Mouse (Mus musculus) kidney, adult 9 months (tissue): Measurements from ENCODE around the gene AC134908.4.

ENCODE experiments used
- DNase-seq: peaks from one replicate; pipeline ENCODE4 v3.0.0; 2022

The AC134908.4 gene

DNA sequence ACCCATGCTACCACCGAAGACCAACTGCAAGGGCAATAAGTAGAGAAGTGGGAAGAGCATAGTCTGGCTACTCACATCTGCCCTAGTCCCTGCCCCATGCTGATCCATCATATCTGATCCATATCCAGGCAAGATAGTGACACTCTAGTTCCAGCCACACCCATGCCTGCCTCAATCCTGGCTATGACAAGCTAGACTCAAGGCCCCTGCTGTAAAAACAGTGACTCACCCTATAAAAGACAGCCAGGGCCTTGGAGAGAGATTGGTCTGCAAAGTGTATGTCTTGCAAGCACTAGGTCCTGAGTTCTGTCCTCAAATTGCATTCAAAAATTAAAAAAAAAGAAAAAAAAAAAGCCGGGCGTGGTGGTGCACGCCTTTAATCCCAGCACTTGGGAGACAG is 11.0 kb upstream of the AC134908.4 start:
- no peak for DNase-seq

DNA sequence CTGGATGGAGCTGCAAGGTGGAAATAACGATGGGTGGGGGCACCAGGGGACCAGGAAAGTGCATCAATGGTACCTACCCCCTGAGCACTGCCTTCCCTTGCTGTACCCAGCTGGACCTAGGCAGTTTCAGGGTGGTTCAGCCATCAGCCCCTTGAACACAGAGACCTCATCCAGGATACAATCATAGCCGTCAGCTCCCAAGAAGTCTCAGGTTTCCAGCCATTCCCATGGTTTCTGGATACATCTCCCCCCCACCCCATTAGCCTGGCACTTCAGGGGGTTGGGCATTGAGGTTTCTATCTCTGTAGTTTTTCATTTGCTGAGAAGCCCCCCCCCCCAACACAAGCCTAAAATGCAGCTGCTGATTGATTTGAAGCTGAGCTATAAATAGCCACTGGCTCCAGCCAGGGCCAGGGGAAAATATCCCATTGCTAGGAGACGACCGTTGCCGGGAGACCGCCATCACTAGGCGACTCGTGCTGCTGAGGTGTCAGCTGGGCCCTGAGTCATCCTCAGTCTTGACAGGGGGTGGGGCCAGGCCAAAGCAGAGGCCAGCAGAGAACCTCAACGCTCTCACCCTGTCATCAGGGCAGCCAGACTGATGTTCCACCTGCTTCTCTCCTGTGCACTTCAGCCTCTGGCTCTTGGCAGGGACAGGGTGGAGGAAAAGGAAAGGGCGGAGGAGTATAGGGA is 7.5 kb upstream of the AC134908.4 start:
- DNase-seq, result no peak

DNA sequence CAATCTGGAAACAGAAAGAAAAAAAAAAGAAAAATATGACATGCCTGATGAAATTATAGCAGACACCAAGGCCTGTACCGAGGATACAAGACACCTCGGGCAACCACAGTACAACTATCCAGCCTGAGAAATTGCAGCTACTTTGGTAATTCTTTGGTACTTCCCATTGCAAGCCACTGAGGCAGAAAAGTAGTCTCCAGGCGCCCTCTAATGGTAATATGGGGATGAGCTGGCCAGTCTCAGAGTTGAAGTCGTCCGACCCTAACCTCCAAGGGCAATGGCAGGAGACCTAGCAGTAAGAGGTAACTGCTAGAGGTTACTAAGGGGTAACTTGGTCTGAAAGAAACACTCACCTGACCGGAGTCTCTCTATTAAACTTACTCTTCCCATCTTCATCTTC is 5.6 kb upstream of the AC134908.4 start:
- peak; percentile 90 for DNase-seq

DNA sequence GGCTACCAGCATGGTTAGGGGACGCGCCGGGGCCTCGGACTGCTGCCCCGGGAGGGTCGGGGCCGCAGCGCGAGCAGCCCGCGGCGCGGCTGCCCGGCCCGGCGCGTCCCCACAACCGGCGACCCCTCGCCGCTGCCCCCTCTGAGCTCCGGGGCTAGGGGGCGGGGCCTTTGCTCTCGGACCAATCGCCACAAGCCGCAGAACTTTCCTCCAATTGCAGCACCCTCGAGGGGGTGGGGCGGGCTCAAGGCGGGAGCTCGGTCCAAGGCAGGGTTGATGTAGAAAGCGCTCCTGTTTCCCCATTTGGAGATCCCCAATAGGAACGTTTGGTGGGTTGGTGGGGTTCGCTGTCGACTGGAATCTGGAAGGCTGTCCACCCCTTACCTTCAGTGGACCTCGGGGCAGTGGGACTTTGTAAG is 1.5 kb upstream of the AC134908.4 start, which contains the start of gene Metrn:
TSS of gene Metrn (minus strand) at position 186 of the 419 bp plus-strand sequence.
- peak; percentile 85 for DNase-seq

DNA sequence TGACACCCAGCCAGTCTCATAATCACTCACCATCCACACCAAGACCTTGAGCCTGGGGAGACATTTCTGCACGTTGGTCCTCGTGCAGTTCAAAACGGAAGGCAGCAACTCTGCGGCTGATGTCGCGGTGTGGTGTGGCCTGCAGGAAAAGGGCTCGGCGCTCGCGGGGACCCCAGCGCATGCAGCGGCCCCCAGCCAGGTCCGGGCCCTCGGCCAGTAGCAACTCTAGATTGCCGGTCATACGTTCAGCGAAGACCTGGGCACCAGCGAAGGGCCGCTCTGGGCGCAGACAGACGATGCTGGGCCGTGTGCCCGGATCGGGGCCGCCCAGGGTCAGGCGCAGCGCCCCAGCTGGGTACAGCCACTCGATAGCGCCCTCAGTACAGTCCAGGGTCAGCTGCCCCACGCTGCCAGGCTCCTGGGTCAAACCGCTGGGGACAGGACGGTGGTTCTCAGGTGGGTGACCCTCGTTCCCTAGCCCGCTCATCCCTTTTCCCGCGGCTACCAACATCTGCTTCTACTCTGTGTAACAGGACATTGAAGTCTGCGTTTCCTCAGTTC is 832 bp upstream of the AC134908.4 start:
- DNase-seq, result no peak

DNA sequence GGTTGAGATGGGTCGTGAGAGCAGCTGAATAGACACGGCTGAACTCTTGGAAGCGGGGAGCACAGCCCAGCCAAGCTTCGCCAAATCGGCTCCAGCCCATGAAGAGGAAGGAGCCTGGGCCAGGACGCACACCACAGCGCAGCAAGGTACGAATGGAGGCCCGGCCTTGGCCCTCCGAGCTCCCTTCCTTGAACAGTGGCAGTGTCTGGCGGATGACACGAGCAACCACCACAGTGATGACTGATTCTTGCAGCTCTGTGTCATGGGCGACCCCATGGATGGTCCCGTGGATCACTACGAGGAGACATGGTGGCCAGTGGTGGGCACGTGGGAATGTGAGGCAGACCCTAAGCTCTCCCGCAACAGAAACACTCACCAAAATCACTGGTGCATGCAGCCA is 461 bp downstream of the AC134908.4 start:
- no peak for DNase-seq

DNA sequence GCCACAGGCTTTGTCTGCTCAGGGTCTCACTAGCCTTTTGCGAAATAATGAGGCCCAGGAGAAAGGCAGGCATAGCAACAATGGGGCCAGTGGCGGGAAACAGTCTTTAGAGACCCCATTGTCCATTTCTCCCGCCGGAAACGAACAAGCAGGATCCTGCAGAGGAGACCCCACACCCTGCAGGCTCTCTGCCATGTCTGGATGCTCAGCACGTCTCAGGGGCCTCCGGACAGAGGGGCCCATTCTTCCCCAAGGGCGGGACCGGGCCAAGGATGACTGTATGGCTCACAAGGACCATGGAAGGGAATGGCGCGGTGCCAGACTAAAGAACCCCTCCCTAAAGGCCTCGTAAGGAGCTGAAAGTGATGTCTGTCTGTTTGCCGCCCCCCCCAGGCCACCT is 1.3 kb downstream of the AC134908.4 start:
- DNase-seq, result no peak

DNA sequence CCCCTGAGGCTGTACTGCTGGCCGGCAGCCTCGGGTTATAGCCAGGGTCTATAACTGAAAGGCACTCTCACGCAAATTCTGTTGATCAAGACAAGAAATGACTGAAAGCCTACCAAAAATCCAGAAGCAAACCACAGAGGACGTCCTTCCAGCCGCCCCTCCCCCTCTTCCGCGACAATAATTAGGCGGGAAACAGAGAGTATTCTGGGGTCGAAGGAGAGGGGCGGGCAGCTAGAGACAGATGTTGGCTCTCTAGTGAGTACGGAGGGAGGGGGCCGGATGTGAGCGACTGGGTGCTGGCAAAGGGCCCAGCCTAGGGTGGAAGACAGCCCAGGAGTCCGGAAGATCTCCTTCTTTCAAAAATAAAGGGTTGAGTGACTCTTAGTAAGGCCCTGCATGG is 2.8 kb downstream of the AC134908.4 start, which contains the start of gene Fam173a:
TSS of gene Fam173a (minus strand) at position 287 of the 400 bp plus-strand sequence.
- DNase-seq, result peak; percentile 82

DNA sequence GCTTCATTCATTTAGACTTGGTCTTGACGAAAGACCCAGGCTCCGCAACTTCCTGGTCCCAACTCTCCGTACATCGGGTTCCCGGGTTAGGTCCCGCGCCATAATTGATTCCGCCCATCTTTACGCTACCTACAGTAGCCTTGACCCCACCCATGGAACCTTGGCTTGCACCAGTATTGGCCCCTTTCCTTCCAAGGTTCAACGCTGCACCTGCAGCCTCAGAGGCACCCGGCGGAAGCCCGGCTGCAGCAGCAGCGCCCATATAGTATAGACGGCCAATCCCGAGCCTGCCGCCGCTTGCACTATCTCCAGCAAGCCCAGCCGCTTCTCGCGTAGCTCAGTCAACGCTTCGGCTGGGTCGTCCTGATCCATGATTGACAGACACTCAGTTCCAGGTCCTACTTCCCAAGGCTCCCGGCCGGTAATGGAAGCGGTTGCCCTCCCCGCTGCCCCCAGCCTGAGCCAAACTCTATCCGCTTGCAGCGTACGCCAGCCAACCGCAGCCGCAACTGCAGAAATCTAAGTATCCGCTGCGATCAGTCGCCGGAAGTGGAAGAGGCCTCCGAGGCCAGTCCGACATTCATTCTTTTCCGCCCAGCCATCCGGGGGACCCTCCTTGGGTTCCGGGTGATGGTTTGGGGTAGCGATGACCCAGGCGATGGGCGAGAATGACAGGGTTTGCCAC is 3.5 kb downstream of the AC134908.4 start:
- DNase-seq, result peak; percentile 81

DNA sequence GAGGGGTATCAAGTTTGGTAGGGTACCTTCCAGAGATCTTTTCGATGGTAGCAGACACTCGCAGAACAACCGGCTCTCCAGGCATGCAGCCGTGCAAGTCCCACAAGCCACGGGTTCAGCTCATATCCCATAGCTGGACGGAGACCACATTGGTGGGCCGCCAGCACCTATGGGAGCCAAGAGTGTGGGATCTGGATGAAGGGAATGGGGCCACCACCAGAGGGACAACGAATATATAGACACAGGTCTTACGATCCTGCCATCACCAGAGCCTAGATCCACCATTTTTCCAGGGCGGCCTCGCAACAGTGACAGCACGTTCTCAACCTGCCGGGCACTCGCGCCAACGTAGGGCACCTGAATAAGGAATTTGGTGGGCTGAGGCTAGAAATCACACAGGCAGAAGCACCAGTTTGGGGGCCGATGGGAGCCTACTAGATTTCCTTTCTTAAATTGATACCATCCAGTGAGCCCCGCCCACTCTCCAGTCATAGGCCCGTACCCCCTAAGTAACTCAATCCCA is 4.1 kb downstream of the AC134908.4 start:
- no peak for DNase-seq

DNA sequence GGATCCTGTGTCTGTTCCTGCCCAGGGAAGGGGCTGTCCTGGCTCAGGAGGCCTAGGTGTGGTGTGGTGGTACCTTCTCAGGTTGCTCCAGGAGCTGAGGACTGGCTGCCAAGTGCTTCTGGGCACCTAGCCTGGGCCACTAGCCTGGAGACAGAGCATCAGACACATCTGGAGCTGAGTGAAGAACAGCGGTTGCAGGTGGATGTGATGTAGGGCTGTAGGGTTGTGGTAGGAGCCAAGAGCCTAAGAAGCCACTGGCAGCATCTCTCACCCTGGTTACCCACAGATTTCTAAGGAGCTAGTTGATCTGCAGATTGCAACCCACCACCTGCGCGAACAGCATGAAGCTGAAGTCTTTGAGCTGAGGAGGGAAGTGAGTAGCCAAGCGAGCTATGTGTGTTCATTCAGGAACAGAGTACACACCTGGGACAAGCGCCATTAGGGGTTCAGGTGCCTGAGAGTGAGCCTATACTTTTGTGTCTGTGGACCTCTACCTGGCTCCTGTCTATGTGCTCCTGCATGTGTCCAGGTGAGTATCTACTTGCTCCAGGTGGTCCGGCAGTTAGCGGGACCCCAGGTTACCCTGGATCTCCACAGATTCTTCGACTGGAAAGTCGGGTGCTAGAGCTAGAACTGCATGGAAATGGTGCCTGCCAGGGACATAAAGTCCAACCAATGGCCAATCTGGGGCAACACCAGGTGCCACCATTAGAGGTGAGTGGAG is 8.5 kb downstream of the AC134908.4 start:
- no peak for DNase-seq

DNA sequence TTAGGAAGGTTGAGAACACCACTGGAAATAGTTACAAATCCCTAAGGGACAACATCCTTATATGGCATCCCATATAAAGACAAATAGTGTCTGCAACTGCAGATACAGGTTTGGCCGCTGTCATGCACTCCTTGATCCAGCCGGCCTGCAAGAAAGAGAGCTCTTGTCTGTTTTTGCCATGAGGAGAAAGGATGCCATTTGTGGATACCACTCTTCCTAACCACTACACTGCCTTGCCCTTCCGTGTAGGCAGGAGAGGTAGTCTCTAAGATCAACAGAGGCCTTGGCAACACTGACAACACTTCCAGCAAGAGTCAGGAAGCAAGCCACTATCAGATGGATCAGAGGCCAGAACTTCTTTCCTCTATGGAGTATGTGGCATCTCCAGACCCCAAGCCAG is 9.2 kb downstream of the AC134908.4 start, which contains the start of gene Ccdc78:
TSS of gene Ccdc78 (plus strand) at position 301 of the 400 bp plus-strand sequence.
- DNase-seq, result no peak

DNA sequence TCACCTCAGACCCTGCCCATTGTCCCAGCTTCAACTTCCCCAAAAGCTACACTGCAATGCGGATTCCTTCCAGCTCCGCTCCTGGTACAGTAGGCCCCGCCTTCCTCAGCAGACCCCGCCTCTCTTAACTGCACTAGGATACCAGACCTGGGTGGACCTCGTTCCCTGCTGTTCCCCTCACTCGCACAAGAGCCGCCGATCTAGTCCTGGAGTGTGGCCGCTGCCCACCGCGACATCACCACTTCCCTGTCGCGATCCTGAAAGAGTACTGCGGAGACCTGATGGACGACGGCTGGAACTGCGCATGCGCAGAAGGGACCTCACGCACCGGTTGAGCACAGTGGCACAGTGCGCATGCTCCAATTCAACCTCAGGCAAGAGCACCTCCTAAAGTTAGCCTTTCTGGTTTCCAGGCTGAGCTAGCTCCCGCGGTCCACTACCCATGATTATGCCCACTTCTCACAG is 10.1 kb downstream of the AC134908.4 start, which contains the start of gene Haghl:
TSS of gene Haghl (minus strand) at position 393 of the 465 bp plus-strand sequence.
- peak; percentile 98 for DNase-seq

DNA sequence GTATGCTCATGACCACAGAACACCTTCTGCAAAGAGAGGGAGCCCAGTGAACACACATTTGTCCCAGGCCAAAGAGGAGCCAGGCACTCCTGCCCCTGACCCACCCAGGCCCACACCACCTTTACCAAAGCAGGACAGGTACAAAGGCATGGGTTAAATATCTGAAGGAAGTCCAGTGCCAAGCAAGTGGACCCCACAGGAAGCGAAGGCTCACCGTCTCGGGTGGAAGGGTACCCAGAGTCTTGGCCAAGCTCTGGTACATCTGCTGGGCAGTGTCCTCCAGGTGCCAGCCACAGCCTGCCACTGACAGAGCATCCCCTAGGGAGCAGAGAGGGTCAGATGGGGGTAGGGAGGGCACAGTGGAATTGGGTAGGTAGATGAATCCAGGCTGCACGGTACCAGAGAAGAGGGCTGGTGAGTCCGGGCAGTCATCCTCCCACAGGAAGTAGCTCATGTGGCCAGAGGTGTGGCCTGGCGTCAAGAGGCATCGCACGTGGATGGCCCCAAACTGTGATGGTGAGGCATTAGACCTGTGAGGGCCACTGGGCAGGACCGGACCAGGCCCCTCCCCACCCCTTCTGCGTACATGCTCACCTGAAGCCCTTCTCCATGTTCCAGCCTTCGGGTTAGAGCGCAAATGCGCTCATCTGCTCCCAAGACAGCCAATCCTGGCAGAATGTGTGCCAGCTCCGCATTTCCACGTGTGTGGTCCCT is 11.4 kb downstream of the AC134908.4 start:
- DNase-seq, result no peak

DNA sequence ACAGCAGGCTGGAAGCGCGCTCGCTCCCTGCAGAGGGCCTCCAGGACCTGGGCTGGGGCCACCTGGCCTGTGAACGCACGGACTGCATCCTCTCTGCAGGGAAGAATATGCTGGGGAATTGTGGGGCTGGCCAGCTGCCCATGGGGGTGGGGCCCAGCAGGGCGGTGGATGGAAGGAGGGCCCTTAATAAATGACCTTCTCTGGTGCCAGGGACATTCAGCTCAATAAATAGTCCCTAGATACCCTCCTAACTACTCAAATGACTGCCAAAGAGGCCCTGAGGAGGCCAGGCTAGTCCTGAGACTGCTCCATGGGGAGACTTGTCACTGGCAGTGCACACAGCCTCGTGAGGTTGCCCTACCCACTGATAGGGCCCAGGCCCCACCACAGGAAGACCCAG is 12.4 kb downstream of the AC134908.4 start:
- peak; percentile 51 for DNase-seq

DNA sequence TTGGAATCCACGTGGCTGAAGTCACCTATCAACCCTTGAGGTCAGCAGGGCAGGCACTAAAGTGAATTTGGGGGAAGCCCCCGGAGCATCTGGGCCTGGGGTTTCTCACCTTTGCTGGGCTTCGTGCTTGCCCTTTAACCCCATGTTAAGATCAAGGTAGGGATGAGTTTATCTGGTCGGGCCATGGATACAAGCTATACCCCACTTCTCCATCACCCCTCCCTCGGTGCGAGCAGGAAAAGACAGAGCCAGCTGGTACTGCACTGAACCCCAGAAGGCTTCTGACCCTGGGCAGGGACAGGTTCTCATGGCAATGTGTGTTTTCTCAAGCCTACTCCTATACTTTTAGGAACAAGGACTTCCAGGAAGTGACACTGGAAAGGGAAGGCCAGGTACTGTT is 14.1 kb downstream of the AC134908.4 start:
- no peak for DNase-seq

DNA sequence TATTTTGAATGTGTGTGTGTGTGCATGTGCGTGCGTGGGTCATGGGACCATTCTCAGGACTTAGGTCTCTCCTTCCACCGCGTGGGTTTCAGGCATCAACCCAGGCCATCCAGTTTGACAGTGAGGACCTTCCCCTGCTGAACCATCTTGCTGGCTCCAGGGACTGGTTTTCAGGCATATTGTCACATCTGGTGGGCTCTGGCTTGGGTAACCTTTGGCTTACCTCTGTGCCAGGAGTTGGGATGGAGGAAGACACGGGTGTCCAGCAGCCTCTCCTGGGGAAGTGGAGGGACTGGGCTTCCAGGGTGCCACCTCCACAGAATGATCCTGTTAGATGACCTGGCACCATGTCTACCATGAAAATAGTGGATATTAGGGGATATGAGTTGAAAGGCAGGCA is 17.5 kb downstream of the AC134908.4 start:
- DNase-seq, result no peak

DNA sequence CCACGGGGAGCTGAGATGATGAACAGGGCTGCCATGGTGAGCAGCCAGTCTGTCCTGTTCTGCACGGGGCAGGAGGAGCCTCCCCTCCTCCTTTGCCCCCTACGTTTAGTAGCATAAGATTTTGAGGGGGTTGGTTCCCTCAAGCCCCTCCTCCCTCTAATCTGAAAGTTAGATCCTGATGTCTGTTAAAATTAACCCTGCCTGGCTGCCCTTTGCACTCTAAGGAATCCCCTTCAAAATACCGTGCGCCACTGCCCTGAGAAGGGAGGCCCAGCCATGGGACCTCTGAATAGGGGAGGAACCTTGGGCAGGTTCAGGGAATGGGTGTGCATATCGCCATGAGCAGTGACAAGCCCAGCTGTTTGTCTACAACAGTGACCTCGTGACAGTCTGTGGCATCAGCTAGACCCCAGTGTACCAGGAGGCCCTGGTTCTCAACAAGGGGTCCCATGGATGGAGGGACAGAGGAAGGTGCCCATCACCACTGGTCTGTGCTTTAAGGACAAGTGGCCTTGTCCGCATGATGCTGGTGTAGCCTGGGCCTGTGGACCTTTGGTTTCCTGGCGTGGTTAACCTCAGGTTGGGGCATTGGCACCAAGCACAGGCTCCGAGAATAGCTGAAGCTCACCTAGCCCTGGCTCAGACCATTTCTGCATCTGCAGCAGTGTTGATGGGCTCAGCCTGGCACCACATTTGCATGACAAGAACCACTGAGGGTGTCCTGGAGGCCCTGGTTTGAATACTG is 20.0 kb downstream of the AC134908.4 start:
- peak; percentile 70 for DNase-seq

DNA sequence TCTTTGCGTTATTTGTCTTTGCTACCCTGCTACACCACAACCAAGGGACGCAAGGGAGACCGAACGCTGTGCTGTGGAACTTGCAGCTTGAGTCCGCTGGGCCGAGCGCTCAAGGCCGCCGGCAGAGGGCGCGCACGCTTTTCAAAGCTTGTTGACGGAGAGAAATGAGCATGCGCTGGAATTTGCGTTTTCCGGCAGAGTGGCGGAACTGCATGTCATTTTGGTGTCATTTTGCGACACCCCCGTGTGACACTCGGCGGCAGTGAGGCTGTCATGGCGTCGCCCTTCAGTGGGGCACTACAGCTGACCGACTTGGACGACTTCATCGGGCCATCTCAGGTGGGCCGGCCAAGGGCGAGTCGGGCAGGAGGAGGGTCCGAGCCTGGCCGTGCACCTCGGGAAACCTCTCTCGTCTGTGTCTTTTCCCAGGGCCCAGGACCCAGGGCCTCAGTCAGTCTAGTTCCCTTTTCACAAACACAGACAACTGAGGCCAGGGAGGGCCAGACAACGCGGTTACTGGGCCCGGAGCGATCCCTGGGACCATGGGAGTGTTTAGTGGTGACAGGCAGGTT is 21.8 kb downstream of the AC134908.4 start, which contains the start of gene Narfl:
TSS of gene Narfl (plus strand) at position 228 of the 572 bp plus-strand sequence.
- DNase-seq, result peak; percentile 98

DNA sequence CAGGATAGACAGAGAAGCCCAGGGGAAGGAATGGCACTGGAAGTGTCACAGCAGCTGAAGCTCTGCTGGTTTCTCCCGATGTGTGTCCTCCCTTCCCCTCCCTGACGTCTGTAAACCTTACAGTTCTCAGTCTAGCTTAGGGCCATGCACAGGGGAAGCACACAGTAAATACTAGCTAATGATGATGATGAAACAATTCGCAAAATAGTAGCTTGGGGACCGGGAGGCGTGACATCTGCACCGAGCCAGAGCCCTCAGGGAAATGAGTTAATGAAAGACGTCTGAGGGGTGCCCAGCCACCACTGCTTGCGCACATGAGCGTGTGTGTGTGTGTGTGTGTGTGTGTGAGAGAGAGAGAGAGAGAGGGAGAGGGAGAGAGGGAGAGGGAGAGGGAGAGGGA is 26.1 kb downstream of the AC134908.4 start:
- no peak for DNase-seq

DNA sequence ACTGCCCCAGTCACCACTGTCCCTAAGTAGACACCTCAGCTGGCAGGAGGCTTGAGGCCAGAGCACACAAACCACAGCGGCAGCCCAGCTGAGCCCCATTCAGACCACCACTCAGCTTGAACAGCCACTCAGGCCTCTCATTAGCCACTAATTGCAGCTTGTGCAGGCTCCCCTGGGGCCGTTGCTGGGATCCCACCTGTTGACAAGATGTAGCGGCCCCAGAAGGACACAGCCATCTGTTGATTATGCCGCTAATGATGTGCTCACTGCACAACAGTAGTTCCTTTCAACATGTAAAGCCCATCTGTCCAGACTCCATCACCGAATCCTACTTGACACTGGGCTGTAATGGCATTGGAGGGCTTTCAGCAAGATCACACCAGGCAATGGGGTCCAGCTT is 29.6 kb downstream of the AC134908.4 start:
- no peak for DNase-seq
